ENCODE assay signal across 14 mouse cellular contexts in the genomic region with DNA sequence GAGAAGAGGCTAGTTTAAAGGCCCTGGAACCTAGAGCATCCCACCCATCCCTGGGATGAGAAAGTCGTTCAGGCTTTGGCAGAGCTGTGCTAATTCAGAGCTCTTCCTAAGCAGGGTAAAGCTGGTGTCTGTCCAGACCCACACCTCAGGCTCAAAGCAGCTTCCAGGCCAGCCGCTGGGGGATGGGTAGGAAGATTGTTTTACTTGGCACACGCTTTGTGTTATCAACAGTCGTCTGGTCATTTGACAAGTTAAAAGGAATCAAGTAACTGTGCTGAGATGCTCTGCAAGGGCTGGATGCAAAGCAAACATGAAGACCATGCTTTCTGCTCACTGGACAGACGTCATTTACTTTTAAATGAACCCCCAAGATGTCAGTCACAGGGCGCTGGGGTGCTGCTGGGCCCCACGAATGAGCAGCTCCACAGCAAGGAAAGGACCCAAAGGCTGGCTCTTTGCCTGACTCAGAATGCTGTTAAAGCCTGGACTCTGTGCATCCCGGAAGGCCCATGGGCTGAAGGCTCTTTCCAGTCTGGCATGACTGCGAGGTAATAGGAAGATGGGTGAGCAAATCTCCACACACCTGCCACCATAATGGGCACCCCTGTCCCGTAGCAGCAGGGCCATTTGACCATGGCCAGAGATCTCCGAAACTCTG.
A peak's percentile ranks its signal among the peaks of the same experiment; 100 is the strongest.
DNase-seq lines count a peak whose midpoint lies in the region; ATAC-seq and TF ChIP-seq lines count a peak whose summit lies in the region.
"Had no signal": no experiment of that assay in that cellular context is flagged by ENCODE, and none has a peak within 500 bp of the region (broad histone marks: within the 10 kb centered on the region; RNA-seq: fewer than 3 reads in every experiment).

No protein-coding gene starts in this region.

- no peak overlapping the region for H3K4me3 ChIP-seq in kidney, adult 2 months (ENCODE audit: insufficient read depth, low read depth, low read length)
- H3K4me3 ChIP-seq in kidney, embryonic 15.5 days (replicated peaks) = no peak overlapping the region
- H3K4me3 ChIP-seq in forebrain, embryonic 11.5 days (ENCODE audit: low read depth, low read length) = no peak overlapping the region
- H3K4me3 ChIP-seq: embryonic facial prominence, embryonic 15.5 days; limb, embryonic 12.5 days; neural tube, embryonic 13.5 days had no signal

- no peak overlapping the region for H3K27ac ChIP-seq in kidney, adult 2 months (ENCODE audit: insufficient read depth, low read depth, low read length)
- H3K27ac ChIP-seq in kidney, embryonic 15.5 days = no peak overlapping the region
- H3K27ac ChIP-seq in forebrain, embryonic 11.5 days (ENCODE audit: low read depth, low read length) = no peak overlapping the region
- H3K27ac ChIP-seq: embryonic facial prominence, embryonic 15.5 days; limb, embryonic 12.5 days; neural tube, embryonic 13.5 days had no signal

- 63% methylated on average over 11 of the region's 11 CpGs for WGBS in kidney, adult 2 months
- WGBS in kidney, embryonic 15.5 days = 43% methylated on average over 11 of the region's 11 CpGs
- WGBS in forebrain, embryonic 11.5 days = 74% methylated on average over 11 of the region's 11 CpGs

- H3K9ac ChIP-seq in kidney, embryonic 15.5 days = no peak overlapping the region
- H3K9ac ChIP-seq in forebrain, embryonic 11.5 days (ENCODE audit: low read length) = no peak overlapping the region
- H3K9ac ChIP-seq: embryonic facial prominence, embryonic 15.5 days; limb, embryonic 12.5 days; neural tube, embryonic 13.5 days had no signal

- no peaks in the 10 kb centered on the region for H3K9me3 ChIP-seq in kidney, embryonic 15.5 days (replicated peaks)
- H3K9me3 ChIP-seq in forebrain, embryonic 11.5 days (ENCODE audit: control insufficient read depth, low read length) = no peaks in the 10 kb centered on the region
- H3K9me3 ChIP-seq: embryonic facial prominence, embryonic 15.5 days; limb, embryonic 12.5 days; neural tube, embryonic 13.5 days had no signal

- no peak overlapping the region for H3K4me2 ChIP-seq in kidney, embryonic 15.5 days
- no peak overlapping the region for H3K4me2 ChIP-seq in forebrain, embryonic 11.5 days (ENCODE audit: low read depth, low read length, severe bottlenecking)
- H3K4me2 ChIP-seq: embryonic facial prominence, embryonic 15.5 days; limb, embryonic 12.5 days; neural tube, embryonic 13.5 days had no signal

- H3K27me3 ChIP-seq in kidney, adult 2 months (replicated peaks; ENCODE audit: control insufficient read depth, insufficient read depth, low read length) = no peaks in the 10 kb centered on the region
- H3K27me3 ChIP-seq in kidney, embryonic 15.5 days = no peaks in the 10 kb centered on the region
- H3K27me3 ChIP-seq in forebrain, embryonic 11.5 days (ENCODE audit: control insufficient read depth, insufficient read depth, low read length) = no peaks in the 10 kb centered on the region
- H3K27me3 ChIP-seq: embryonic facial prominence, embryonic 15.5 days; limb, embryonic 12.5 days; neural tube, embryonic 13.5 days had no signal

- H3K36me3 ChIP-seq in kidney, adult 2 months (ENCODE audit: control insufficient read depth, insufficient read depth, low read length) = no peaks in the 10 kb centered on the region
- no peaks in the 10 kb centered on the region for H3K36me3 ChIP-seq in kidney, embryonic 15.5 days
- H3K36me3 ChIP-seq in forebrain, embryonic 11.5 days (ENCODE audit: control insufficient read depth, insufficient read depth, low read length) = no peaks in the 10 kb centered on the region
- H3K36me3 ChIP-seq: embryonic facial prominence, embryonic 15.5 days; limb, embryonic 12.5 days had no signal

- no peak for ATAC-seq in kidney, embryonic 15.5 days (replicated peaks; ENCODE audit: low FRiP score)
- ATAC-seq in forebrain, embryonic 11.5 days (replicated peaks; ENCODE audit: low FRiP score) = no peak
- ATAC-seq: activated CD4-positive, CD25-positive, alpha-beta regulatory T cell, adult 4 months had no signal

- TF ChIP-seq POLR2A in kidney, adult 2 months (IDR thresholded peaks at IDR 0.05; ENCODE audit: low read depth, low read length) = no peak

- TF ChIP-seq CTCF in kidney, adult 2 months (conservative IDR thresholded peaks at IDR 0.05; ENCODE audit: insufficient read depth, insufficient read length, low read depth, low read length) = no peak

- H3K4me1 ChIP-seq in kidney, adult 2 months (ENCODE audit: control insufficient read depth, insufficient read depth, low read length) = no peaks in the 10 kb centered on the region
- 0 out of 2 replicates have a peak, but pooled peaks cover 6% of the 10 kb centered on the region for H3K4me1 ChIP-seq in kidney, embryonic 15.5 days
- no peaks in the 10 kb centered on the region for H3K4me1 ChIP-seq in forebrain, embryonic 11.5 days (replicated peaks; ENCODE audit: control insufficient read depth, insufficient read depth, low read length)
- H3K4me1 ChIP-seq: embryonic facial prominence, embryonic 15.5 days; limb, embryonic 12.5 days; neural tube, embryonic 13.5 days had no signal

- peak; percentile 40 for DNase-seq in kidney, adult 2 months
- DNase-seq in MN1 (ENCODE audit: low spot score) = peak; percentile 86
- DNase-seq in NIH3T3 (ENCODE audit: low read depth) = peak; percentile 43
- peak; percentile 64 for DNase-seq in heart, postnatal 4 days
- no peak for DNase-seq in layer of hippocampus, postnatal 25 days (ENCODE audit: extremely low spot score in 1 of 2, low spot score in 1 of 2)
- DNase-seq in forebrain, embryonic 11.5 days (ENCODE audit: low spot score) = no peak
- no peak for DNase-seq in thymus, postnatal 10 days (ENCODE audit: low spot score in 2 of 2)
- DNase-seq: cerebellum, adult 18-20 months; spleen, adult 18-20 months had no signal

Comparison
In these comparisons a context has a peak if more than half of its experiments do, and no peak if none do; other contexts are left out.
1. DNase-seq: peak in kidney, adult 2 months (single experiment), MN1 (single experiment), NIH3T3 (single experiment) and heart, postnatal 4 days (single experiment); none in layer of hippocampus, postnatal 25 days (0 of 2), forebrain, embryonic 11.5 days (single experiment) and thymus, postnatal 10 days (0 of 2).